Mouse (Mus musculus): ENCODE data around the gene 6030468B19Rik.
"Not testable (repeated sequence)": the region's sequence is repeated elsewhere in the genome, so short reads cannot be mapped to it uniquely, and the experiment has no call there.

Gene 6030468B19Rik

DNA sequence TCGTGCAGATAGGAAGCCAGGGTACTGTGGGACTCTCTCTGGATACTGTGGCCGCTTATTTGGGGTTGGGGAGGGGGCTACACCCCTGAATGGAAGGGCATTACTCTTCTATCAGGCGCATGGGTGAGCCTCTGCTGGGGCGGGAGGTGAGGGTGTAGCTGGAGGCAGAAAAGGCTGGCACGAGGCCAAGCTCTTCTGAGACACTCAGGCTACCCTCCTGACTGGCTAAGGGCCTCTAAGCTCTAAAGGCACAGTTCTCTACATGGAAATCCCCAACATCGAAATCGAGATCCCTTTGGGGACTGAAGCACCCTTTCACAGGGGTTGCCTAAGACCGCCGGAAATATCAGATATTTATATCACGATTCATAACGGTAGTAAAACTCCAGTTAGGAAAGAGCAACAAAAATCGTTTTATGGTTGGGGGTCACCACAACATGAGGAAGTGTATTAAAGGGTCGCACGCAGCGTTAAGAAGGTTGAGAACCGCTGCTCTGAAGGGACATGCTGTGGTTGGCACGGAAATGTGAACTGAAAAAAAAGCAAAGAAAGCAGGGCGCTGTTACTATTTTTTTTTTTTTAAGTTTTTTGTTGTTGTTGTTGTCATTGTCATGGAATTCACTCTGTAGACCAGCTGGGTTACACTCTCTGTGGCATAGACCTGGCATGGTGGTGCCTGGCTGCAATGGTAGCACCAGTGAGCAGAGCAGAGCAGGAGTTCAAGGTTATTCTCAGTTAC, 30.9 kb downstream of the 6030468B19Rik start:
- no peak for DNase-seq (ENCODE audit: extremely low spot score, low read depth, low spot score)

- no peak for DNase-seq (ENCODE audit: extremely low spot score, low read depth, low spot score)
Measured at GRCm38 (mm10) chr11:117828888-117829604, 31.6 kb downstream of the 6030468B19Rik start.

DNA sequence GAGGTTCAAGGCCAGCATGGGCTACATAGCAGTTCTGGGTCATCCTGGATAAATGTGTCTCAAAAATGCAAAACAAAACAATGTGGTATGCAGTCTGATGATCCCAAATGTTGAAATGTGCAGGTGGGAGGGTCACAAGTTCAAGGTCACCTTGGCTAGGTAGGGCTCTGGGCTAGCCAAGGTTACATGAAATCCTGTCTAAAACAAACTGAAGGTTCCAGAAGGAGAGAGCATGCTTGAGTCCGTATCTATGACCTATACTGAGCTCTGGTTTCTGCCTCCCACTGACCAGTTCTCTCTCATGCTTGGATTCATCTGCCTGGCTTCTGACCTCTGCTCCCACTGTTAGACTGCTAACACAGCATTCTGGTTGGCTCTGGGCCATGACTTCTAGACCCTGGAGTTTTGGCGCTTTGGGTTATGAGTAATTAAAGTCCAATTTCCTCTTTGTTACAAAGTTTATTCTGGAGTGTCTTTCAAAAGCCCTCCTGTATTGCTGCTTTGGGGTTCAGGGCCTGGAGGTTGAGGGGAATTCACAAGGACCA, 32.3 kb downstream of the 6030468B19Rik start:
- no peak for DNase-seq (ENCODE audit: extremely low spot score, low read depth, low spot score)

GRCm38 (mm10) chr11:117830401-117830800, 32.9 kb downstream of the 6030468B19Rik start:
- DNase-seq (ENCODE audit: extremely low spot score, low read depth, low spot score), result no peak

GRCm38 (mm10) chr11:117832086-117832969, 34.9 kb downstream of the 6030468B19Rik start:
- no peak for DNase-seq (ENCODE audit: extremely low spot score, low read depth, low spot score)

DNA sequence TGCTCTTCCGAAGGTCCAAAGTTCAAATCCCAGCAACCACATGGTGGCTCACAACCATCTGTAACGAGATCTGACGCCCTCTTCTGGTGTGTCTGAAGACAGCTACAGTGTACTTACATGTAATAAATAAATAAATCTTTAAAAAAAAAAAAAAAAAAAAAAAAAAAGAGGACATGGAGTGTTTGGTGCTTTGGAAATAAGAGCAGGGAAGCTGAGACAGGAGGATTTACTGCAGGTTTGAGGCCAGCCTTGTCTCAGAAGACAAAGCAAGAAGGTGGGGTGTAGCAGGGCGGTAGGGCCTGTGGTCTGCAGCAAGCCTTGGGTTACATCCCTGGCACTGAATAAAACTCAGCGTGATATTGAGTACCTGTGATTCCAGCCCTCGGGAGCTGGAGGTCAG, 36.0 kb downstream of the 6030468B19Rik start:
- not testable (repeated sequence) for DNase-seq (ENCODE audit: extremely low spot score, low read depth, low spot score)

GRCm38 (mm10) chr11:117834086-117834485, 36.6 kb downstream of the 6030468B19Rik start:
- no peak for DNase-seq (ENCODE audit: extremely low spot score, low read depth, low spot score)

DNA sequence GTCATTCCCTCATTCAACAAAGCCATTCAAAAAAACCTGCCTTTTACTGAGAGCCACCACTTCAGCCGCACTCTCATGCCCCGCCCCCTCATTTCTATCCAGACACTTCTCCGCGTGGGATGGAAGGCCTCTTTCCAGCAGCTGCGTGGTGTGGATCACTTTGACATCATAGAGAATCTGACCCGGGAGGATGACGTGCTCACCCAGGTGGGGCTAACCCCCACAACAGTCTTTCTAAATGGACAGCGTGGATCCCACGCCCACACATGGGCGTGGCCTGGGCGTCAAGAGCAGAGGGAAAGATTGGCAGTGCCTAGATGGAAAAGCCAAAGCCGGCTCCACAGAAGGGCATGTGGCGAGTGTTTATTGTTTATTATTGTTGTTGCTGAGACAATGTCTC, 38.8 kb downstream of the 6030468B19Rik start:
- DNase-seq (ENCODE audit: extremely low spot score, low read depth, low spot score), result no peak

- DNase-seq (ENCODE audit: extremely low spot score, low read depth, low spot score), result no peak
Measured at GRCm38 (mm10) chr11:117838572-117838971, 41.1 kb downstream of the 6030468B19Rik start.

- DNase-seq (ENCODE audit: extremely low spot score, low read depth, low spot score), result no peak
Measured at GRCm38 (mm10) chr11:117839021-117839420, 41.6 kb downstream of the 6030468B19Rik start.

DNA sequence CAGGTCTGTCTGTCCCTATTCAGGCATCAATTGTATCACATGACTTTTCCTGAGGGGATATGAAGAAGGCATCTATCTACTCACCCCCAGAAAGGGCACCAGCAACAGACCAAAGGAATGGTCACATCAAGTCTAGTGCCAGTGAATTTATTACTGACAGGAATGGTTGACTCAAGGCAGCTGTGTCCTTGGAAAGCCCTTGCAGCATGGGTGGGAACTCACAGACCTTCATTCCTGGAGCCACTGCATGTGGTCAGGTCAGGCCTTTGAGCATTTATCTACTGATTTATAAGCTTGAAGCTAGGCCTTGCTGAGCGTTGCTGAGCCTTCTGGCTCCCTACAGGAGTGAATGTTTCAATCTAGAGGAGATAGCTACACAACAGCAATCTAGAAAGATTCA, 43.5 kb downstream of the 6030468B19Rik start:
- DNase-seq (ENCODE audit: extremely low spot score, low read depth, low spot score), result no peak

DNA sequence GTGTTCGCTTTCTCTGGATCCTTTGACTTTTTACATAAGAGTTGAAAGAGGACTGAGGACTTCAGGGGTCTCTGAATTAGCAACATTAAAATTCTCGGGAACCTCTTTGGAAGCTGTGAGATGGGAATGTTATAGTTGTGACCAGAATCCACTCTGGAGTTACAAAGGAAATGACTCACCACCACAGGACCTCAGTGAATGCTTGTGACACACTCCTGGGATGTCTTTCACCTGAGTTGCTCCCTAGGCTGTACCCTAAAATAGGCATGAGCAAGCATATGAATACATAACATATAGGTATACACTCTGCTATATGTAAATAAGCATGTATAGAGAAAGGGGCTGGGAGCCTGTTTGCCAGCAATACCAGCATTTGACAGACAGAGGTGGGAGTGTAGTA, 46.0 kb downstream of the 6030468B19Rik start:
- DNase-seq (ENCODE audit: extremely low spot score, low read depth, low spot score), result no peak

- no peak for DNase-seq (ENCODE audit: extremely low spot score, low read depth, low spot score)
Measured at GRCm38 (mm10) chr11:117844997-117845396, 47.5 kb downstream of the 6030468B19Rik start.

DNA sequence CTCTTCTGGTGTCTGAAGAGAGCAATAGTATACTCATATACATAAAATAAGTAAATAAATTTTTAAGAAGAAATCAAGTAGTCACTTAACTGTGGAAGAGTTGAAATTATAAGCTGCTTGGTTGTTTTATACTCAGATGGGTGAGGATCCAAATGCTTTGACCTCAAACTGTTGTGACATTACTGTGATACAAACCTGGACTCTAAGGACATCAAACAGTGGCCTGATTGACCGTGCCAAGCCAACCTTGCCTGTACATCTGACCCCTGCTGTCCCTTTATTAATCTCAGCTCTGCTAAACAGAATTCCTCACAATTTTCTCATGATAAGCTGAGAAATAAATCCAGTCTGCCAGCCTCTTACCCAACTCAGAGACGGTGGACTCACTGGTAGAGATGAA, 48.2 kb downstream of the 6030468B19Rik start:
- no peak for DNase-seq (ENCODE audit: extremely low spot score, low read depth, low spot score)

- DNase-seq (ENCODE audit: extremely low spot score, low read depth, low spot score), result no peak
Measured at GRCm38 (mm10) chr11:117846640-117847039, 49.2 kb downstream of the 6030468B19Rik start.

DNA sequence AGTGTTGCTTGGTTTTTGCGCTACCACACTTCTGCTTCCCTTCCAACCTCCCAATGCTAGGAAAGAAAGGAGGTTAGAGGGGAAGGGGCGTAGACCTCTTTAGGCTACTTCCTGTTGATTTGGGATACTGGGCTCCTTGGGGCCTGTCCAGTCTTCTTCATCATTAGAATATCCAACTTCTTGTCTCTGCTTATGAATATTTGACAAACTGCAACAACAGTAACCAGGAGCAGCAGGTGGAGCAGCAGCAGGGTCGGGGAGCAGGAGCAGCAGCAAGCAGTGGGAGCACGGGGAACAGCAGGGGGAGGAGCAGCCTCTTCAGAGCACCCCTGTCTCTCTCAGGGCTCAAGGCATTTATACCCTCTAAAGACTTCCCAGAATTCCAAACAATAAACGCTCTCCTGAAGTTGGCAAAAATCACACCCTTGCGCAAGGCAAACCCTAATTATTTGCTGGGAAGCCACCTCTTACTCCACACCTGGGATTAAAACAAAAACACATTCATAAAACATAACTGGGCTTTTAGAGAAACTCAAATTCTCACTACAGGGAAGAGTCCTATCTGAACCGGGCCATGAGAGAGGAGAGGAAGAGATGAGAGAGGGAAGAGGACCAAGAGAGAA, 50.2 kb downstream of the 6030468B19Rik start:
- no peak for DNase-seq (ENCODE audit: extremely low spot score, low read depth, low spot score)

DNA sequence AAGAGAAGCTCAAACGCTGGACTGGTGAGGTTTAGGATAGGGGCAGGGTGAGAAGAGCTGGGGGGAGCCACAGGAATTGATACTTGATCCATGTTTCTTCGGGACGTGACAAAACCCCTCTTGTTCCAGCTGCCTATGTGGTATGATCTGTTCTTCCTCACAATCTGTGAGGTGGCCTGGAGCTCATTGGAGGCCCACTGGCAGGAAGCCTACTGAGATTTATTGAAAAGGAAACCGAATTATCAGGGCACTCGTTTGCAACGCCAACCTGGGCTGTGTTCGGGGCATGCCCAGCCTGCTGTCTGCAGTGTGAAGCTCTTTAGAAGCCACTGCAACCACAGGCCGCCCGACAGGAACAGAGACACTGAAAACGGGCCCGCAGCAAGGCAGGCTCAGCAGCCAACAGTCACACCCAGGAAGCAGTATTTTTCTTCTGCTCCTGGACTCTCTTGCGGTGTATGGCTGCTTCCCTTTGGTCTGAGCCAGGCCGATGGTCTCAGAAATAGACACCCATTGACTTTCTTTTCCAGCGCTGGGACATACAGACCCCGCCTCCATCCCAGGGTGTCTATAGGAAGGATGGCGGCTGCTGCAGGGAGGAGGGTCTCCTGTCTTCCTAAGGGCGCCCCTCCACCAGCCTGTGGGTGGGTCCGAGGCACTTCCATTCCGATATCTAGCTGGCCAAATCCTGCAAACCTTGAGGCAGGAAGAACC, 51.0 kb downstream of the 6030468B19Rik start:
- no peak for DNase-seq (ENCODE audit: extremely low spot score, low read depth, low spot score)

DNA sequence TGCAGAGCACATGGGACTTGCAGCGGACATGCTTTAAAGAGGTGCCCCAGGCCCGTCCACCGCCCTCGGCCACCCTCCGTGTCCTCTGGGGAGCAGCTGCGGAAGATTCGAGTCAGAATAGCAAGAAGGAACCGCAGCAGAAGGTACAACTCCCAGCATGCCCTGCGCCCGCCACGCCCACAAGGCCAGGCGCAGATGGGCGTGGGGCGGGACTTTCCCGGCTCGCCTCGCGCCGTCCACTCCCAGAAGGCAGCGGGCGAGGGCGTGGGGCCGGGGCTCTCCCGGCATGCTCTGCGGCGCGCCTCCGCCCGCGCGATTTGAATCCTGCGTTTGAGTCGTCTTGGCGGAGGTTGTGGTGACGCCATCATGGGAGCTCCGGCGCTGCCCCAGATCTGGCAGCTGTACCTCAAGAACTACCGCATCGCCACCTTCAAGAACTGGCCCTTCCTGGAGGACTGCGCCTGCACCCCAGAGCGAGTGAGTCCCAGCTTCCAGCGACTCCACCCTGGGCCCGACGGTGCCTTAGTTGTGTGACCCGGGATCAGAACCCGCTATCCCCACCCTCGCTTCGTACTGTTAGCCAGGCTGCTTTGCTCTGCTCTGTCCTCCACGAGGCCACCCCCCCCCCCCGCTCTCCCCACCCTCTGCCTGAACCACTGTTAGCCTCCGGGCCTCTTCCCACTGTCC, 51.7 kb downstream of the 6030468B19Rik start, which contains the start of gene Birc5:
Gene Birc5, plus strand, starts transcription at position 267 of the 687 bp plus-strand sequence.
- DNase-seq (ENCODE audit: extremely low spot score, low read depth, low spot score), result no peak

DNA sequence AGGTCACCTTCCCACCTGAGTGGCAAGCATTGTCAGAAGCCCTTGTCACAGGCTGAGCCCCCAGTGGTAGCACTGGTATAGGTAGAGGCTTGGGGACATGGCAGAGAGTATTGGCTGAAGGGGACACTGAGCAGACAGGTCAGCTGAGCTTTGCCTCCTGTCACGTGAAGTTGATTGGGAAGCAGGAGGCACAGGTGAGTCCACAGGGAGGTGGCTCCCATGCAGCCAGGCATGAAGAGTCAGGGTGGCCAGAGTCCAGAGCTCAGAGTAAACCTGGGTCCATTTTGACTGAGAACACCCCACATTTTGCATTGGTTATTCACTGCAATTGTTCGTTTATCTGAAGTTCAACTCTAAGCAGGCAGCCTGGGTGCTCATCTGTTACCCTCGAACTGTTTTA, 55.4 kb downstream of the 6030468B19Rik start:
- DNase-seq (ENCODE audit: extremely low spot score, low read depth, low spot score), result no peak

Data from hindlimb bud, embryonic 11.5 days (tissue).